Mouse (Mus musculus): ENCODE measurements around the gene Gm8947.
"Not testable (repeated sequence)": the region's sequence is repeated elsewhere in the genome, so short reads cannot be mapped to it uniquely, and the experiment has no call there.

Gene Gm8947

DNA sequence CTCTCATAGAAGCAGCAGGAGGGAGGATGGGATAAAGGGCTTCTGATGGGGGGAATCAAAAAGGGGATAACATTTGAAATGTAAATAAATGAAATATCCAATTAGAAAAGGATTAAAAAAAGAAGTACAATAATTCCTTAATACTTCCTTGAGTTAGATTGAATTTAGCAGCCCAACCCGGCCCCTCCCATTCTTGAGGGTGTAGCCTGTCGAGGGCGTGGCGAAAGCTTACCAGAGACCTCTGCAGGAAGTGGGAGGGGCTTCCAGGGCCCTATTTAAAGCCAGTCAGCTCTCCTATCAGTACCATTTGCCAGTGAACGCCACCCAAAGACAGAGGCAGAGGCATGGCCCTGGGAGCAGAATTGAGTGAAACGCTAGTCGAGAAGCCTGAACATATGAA lies 9.9 kb upstream of the Gm8947 start, which contains the start of gene Gm47985:
TSS of gene Gm47985 (plus strand) at position 272 of the 400 bp plus-strand sequence.
- not testable (repeated sequence) for DNase-seq (ENCODE audit: low spot score)

DNA sequence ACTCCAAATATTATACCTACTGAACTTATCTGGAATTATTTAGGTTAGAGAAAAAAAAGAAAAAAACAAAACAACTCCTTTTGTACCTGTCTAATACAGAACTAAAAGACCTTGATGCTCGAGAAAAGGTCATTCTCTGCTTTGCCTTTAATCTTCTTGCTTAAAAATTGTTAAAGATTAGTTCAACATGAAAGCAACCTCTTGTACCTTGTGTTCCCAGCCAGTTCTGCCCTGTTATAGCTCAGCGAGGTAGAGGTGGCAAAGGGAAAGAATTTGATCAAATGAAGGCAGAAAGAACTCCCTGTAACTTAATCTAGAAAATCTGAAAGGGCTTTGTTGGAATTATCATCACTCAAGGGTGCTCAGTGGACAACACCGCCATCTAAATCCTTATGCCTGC lies 6.0 kb upstream of the Gm8947 start:
- DNase-seq (ENCODE audit: low spot score): not testable (repeated sequence)

DNA sequence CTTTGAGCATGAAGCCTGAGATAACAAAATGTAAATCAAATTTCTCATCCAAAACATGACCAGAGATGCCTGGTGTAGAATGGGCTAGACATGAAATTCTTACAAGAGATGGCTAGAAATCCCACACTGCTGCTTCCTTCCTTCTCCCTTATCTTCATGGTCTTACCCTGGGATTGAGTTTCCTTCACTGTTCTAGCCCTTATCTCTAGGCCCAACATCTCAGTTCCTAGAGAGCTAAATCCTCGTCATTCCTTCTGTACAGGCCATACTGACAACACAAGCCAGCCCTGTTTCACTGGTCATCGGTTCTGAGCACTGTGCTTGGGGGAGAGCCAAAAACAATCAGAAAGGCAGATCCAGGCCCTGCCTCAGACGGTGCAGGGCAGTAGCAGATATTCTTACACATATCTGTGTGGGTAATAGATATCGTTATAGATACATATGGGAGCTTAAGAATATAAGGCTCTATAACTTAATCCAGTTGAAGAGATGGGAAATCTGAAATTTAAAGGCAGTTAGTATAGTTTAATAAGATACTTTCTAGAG lies 5.2 kb upstream of the Gm8947 start:
- DNase-seq (ENCODE audit: low spot score): not testable (repeated sequence)

DNA sequence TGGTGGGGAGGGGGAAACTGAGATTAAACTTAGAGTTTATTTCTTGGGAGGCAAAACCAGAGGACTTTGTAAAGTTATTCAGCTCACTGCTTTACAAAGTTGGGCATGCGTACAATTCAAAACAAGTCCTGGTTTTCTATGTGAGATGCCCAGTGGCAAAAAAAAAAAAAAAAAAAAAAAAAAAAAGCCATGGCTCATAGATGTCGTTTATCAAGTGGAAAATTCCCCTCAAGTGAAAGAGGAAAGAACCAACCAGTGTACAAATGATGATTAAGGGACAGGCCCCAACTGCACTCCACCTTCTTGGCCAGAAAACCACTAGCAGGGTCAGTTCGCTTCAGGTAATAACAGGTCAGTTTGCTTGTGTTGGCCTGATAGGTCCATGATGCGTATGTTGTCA lies 3.7 kb upstream of the Gm8947 start:
- DNase-seq (ENCODE audit: low spot score): no peak

DNA sequence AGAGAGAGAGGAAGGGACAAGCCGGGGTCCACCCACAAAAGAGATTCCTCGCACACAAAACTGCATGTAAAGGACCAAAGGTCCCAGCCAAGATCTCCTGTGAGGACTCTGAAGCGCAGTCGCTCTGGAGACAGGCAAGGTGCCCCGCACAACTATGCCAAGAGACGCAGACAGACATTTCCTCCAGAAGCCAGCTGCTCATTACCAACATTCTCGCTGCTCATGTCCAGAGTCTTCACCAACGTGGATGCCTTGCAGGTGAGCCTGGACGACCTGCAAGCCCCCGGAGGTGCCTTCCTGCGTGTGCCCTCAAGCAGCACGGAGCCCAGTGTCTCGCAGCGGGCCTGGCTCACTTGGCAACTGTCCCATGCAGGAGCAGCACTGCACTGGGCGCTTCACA lies 563 bp downstream of the Gm8947 start:
- not testable (repeated sequence) for DNase-seq (ENCODE audit: low spot score)

DNA sequence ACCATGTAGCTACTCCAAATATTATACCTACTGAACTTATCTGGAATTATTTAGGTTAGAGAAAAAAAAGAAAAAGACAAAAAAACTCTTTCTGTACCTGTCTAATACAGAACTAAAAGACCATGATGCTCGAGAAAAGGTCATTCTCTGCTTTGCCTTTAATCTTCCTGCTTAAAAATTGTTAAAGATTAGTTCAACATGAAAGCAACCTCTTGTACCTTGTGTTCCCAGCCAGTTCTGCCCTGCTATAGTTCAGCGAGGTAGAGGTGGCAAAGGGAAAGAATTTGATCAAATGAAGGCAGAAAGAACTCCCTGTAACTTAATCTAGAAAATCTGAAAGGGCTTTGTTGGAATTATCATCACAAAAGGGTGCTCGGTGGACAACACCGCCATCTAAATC lies 3.8 kb downstream of the Gm8947 start:
- not testable (repeated sequence) for DNase-seq (ENCODE audit: low spot score)

DNA sequence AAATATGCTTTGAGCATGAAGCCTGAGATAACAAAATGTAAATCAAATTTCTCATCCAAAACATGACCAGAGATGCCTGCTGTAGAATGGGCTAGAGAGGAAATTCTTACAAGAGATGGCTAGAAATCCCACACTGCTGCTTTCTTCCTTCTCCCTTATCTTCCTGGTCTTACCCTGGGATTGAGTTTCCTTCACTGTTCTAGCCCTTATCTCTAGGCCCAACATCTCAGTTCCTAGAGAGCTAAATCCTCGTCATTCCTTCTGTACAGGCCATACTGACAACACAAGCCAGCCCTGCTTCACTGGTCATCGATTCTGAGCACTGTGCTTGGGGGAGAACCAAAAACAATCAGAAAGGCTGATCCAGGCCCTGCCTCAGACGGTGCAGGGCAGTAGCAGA lies 4.5 kb downstream of the Gm8947 start:
- not testable (repeated sequence) for DNase-seq (ENCODE audit: low spot score)

DNA sequence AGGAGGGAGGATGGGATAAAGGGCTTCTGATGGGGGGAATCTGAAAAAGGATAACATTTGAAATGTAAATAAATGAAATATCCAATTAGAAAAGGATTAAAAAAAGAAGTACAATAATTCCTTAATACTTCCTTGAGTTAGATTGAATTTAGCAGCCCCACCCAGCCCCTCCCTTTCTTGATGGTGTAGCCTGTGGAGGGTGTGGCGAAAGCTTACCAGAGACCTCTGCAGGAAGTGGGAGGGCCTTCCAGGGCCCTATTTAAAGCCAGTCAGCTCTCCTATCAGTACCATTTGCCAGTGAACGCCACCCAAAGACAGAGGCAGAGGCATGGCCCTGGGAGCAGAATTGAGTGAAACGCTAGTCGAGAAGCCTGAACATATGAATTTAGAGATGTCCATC lies 5.9 kb downstream of the Gm8947 start, which contains the start of gene Gm47995:
TSS of gene Gm47995 (plus strand) at position 329 of the 400 bp plus-strand sequence.
- DNase-seq (ENCODE audit: low spot score): not testable (repeated sequence)

DNA sequence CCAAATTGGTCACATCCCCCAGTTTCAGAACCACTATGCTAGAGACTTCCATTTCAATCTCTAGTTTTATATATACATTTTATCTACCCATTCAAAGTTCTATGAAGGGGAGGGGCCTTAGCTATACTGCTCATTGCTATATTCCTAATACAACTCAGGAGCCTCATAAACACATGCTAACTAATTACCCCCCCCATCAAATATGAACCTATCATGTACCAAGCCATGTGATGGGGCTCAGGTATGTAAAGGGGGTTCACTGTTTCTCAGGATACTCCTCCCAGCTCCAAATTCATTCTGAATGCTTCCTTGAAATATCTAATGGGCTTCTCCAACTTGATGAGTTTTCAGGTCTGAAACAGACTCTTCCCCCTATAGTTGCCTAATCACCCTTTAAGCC lies 8.4 kb downstream of the Gm8947 start:
- not testable (repeated sequence) for DNase-seq (ENCODE audit: low spot score)

DNA sequence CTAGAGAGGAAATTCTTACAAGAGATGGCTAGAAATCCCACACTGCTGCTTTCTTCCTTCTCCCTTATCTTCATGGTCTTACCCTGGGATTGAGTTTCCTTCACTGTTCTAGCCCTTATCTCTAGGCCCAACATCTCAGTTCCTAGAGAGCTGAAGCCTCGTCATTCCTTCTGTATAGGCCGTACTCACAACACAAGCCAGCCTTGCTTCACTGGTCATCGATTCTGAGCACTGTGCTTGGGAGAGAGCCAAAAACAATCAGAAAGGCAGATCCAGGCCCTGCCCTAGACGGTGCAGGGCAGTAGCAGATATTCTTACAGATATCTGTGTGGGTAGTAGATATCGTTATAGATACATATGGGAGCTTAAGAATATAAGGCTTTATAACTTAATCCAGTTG lies 10.6 kb downstream of the Gm8947 start:
- DNase-seq (ENCODE audit: low spot score): not testable (repeated sequence)

DNA sequence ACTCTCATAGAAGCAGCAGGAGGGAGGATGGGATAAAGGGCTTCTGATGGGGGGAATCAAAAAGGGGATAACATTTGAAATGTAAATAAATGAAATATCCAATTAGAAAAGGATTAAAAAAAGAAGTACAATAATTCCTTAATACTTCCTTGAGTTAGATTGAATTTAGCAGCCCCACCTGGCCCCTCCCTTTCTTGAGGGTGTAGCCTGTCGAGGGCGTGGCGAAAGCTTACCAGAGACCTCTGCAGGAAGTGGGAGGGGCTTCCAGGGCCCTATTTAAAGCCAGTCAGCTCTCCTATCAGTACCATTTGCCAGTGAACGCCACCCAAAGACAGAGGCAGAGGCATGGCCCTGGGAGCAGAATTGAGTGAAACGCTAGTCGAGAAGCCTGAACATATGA lies 11.6 kb downstream of the Gm8947 start, which contains the start of gene 3110040M04Rik:
TSS of gene 3110040M04Rik (plus strand) at position 304 of the 400 bp plus-strand sequence.
- not testable (repeated sequence) for DNase-seq (ENCODE audit: low spot score)

DNA sequence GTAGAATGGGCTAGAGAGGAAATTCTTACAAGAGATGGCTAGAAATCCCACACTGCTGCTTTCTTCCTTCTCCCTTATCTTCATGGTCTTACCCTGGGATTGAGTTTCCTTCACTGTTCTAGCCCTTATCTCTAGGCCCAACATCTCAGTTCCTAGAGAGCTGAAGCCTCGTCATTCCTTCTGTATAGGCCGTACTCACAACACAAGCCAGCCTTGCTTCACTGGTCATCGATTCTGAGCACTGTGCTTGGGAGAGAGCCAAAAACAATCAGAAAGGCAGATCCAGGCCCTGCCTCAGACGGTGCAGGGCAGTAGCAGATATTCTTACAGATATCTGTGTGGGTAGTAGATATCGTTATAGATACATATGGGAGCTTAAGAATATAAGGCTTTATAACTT lies 16.3 kb downstream of the Gm8947 start:
- not testable (repeated sequence) for DNase-seq (ENCODE audit: low spot score)

DNA sequence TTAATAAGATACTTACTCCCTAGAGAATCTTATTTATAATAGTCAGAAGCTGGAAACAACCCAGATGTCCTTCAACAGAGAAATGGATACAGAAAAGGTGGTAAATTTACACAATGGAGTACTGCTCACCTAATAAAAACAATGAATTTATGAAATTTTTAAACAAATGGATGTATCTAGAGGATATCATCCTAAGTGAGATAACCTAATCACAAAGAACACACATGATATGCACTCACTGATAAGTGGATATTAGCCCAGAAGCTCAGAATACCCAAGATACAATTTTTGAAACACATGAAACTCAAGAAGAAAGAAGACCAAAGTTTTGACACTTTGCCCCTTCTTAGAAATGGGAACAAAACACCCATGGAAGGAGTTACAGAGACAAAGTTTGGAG lies 16.8 kb downstream of the Gm8947 start:
- DNase-seq (ENCODE audit: low spot score): not testable (repeated sequence)

DNA sequence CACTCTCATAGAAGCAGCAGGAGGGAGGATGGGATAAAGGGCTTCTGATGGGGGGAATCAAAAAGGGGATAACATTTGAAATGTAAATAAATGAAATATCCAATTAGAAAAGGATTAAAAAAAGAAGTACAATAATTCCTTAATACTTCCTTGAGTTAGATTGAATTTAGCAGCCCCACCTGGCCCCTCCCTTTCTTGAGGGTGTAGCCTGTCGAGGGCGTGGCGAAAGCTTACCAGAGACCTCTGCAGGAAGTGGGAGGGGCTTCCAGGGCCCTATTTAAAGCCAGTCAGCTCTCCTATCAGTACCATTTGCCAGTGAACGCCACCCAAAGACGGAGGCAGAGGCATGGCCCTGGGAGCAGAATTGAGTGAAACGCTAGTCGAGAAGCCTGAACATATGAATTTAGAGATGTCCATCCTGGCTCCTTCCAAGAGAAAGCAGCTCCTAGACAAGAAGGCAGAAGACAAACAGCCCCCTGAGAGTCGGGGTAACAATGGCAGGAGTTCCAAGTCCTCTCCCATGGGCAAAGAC lies 17.7 kb downstream of the Gm8947 start, which contains the start of gene Gm47996:
TSS of gene Gm47996 (plus strand) at position 308 of the 532 bp plus-strand sequence.
- not testable (repeated sequence) for DNase-seq (ENCODE audit: low spot score)

DNA sequence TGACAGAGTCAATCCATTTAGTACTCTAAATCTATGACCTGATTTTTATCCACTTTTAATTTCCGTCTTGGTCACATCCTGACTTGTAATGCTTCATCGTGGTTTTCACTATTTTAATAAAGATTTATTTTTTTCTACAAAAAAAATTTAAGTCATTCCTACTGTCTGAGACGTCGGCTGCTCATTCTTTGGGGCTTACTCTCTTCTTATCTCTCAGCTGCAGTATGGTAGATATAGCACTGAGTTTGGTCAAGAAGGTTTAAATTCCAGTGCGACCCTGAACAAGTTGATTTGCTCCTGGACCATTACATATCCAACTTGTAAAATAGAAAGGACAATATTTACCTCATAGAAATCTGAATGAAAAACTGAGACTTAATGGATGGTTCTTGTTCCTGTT lies 19.5 kb downstream of the Gm8947 start:
- not testable (repeated sequence) for DNase-seq (ENCODE audit: low spot score)

DNA sequence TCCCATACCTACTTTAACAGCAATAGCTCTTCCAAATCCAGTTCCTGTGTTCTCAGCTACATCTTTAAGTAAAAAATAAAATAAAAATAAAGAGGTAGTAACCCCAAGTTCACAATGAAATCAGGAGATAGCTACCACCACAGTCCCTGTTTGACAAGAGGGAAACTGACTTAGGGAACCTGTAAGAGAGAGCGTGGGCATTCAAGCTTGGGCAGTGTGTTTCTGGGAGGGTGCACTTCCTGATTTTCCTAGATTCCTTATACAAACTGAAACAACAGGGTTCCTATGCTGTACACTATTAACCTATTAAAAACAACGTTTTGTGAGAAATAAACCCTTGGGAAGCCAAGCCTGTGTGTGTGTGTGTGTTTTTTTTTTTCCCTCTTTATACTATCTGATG lies 22.7 kb downstream of the Gm8947 start:
- DNase-seq (ENCODE audit: low spot score): no peak

DNA sequence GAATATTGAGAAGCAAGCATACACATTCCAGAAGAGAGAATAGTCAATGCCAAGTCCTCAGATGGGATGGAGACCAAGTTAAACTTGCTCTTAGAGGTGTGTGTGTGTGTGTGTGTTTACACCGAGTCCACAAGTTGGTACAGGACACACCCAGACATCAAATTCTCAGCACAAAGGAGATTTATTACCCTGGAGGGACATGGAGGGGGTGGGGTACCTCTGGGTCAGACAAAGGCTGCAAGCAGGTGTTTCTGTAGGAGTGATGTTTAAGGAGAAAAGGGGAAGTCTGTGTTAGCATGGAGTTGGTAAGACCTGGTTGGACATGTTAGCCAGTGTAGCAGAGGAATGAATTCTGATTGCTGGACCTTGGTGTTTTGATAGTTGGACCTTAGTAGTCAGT lies 23.8 kb downstream of the Gm8947 start:
- DNase-seq (ENCODE audit: low spot score): no peak

DNA sequence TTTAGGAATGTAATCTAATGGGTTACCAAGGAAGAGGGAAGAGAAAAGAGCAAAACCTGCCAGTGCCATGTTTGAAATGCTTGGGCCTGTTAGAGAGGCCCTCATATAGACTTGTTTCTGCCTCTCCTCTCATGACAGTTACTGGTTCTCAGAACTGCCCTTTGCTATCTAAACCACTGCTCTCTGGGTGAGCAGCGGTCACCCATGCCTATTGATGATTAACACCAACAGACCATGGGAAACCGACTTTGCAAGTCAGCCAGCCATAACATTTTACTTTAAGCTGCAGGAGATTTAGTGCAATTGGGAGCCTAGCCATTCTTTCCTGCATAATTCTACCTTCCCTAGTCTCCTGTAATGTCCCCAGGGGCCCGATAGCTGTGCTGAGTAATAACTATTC lies 24.2 kb downstream of the Gm8947 start:
- DNase-seq (ENCODE audit: low spot score): no peak

DNA sequence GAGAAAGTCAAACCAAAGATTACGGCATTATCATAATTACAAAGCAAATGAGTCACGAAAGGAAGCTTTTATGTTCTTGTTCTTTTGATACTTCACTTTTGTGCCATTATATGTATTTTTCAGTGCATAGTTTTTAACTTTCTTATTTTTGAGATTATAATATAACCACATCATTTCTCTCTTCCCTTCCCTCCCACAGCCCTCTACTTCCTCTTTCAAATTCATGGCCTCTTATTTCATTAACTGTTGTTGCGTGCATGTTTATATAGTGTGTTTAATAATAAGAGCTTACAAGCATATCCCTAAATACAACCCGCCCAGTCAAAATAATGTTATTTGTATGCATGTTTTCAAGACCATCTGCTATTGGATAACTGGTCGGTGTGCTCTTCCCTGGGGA lies 26.9 kb downstream of the Gm8947 start:
- DNase-seq (ENCODE audit: low spot score): no peak

DNA sequence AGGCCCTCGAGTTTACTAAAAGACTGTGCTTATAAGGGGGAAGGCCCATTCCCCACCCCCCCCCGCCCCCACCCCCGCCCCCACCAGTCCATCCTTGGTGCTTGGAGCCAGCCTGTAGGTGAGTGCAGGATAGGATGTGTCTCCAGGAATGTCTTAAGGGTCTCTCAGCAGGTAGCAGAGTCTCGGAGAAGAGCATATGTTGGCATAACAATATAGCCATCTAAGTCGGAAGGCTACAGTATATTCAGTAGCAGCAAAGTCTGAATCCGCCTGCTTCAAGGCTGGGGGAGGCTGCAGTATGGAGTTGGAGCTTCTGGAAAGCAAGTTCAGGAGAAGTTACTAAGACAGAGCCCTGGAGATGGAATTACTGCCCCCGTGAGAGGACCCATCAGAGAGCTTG lies 27.9 kb downstream of the Gm8947 start:
- no peak for DNase-seq (ENCODE audit: low spot score)

DNA sequence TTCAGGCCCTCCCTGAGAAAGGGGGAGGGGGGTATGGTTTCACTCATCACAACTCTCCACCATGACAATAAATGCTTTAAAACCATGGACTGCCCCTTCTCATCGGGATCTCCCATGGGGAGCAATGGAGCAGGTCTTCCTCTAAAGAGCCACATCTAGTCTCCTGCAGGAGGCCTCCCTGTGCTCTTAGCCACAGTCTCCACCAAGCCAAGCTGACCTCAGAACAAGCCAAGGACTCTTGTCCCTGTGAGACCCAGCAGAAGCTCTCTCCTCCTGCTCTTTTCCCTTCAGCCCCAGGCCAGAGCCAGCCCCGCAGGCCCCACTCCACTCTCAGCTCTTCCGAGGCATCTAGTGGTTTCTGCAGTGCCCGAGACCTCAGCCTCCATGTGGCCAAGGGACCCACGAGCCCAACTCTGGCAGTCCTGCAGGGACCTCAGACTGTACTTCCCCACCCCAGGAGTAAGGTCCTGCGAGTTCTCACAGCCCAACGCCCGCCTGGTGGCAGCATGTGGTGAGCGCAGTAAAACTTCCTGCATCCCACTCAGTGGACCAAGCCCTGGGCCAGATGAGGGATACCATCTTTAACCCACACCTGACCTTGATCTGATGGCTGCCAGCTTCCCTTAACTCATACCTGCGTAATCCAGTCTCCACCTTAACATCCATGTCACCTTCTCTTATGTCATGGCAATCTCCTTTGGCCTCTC lies 30.5 kb downstream of the Gm8947 start:
- no peak for DNase-seq (ENCODE audit: low spot score)

DNA sequence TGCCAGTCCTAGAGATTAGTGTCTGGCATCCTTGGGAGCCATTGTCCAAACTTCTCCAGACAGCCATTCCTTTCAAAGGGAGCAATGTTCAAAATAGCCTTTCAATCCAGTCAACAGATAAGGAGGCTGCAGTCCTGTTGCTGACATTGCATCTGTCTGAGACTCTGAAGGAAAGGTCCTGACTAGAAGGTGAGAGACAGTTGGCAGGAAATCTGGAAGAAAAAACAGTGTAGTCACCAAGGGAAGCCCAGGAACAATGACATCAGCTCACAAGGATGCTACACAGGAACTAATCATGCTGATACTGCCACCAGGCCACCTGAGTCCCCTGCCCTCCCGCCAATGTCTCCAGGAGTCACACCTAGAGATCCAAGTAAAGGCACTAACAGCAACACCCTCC lies 31.2 kb downstream of the Gm8947 start:
- DNase-seq (ENCODE audit: low spot score): no peak

DNA sequence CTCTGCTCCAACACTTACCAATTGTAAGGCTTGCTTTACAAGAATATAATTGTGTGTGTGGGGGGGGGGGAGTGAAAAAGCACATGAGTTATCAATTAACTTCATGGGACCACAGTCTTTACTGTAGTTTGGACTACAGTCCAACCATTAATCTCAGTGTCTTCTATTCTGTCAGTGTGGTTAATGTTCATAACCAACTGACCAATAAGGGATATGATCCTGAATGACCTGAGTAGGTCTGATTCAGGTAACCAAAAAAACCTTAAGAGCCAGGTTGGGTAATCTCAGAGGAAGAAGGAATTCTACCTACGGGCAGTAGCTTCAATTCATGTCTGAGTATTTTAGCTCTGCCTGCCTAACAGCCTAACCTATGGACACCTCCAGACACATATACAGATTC lies 32.4 kb downstream of the Gm8947 start:
- no peak for DNase-seq (ENCODE audit: low spot score)
